Mouse (Mus musculus) stomach, embryonic 14.5 days (tissue): Measurements from ENCODE around the gene Col26a1. TPM values are rescaled to one million over a fixed set of nuclear protein-coding genes. Genes with fewer than 3 reads are reported as not detected.

Source experiments
- ATAC-seq: fragments of 200-750 bp; cut with Nextera tagmentation; 2 replicates; pipeline ENCODE4 v1.8.0; 2017; ENCODE audit warnings: low read depth, moderate TSS enrichment; ENCODE audit not compliant: insufficient number of reproducible peaks, insufficient read depth, low FRiP score
- H3K27ac ChIP-seq: fragments of 300-500 bp; sonication (generic); 2 replicates; pipeline ENCODE4 v1.5.1; 2014; ENCODE audit warnings: mild to moderate bottlenecking, low read length, moderate library complexity, mixed read lengths
- H3K27me3 ChIP-seq: fragments of 300-500 bp; sonication (generic); 2 replicates; pipeline ENCODE4 v1.6.1; 2014; ENCODE audit warnings: low read length, control low read depth, mixed read lengths; ENCODE audit not compliant: control insufficient read depth, insufficient read depth
- H3K36me3 ChIP-seq: fragments of 300-500 bp; sonication (generic); 2 replicates; pipeline ENCODE4 v1.6.1; 2014; ENCODE audit warnings: mild to moderate bottlenecking, control low read depth, low read length, moderate library complexity, mixed read lengths; ENCODE audit not compliant: control insufficient read depth, insufficient read depth
- H3K4me1 ChIP-seq: fragments of 300-500 bp; sonication (generic); 2 replicates; pipeline ENCODE4 v1.6.1; 2014; ENCODE audit warnings: low read length, control low read depth, mixed read lengths; ENCODE audit not compliant: control insufficient read depth, insufficient read depth
- H3K4me2 ChIP-seq: fragments of 300-500 bp; sonication (generic); replicated peaks from 2 replicates; pipeline ENCODE4 v1.6.1; 2014; ENCODE audit warnings: low read depth, low read length, control low read depth
- H3K4me3 ChIP-seq: fragments of 300-500 bp; sonication (generic); 2 replicates; pipeline ENCODE4 v1.5.1; 2014; ENCODE audit warnings: low read depth, low read length, control low read depth
- H3K9ac ChIP-seq: fragments of 300-500 bp; sonication (generic); replicated peaks from 2 replicates; pipeline ENCODE4 v1.6.1; 2014; ENCODE audit warnings: low read depth, mild to moderate bottlenecking, control low read depth, low read length, moderate library complexity, mixed read lengths
- H3K9me3 ChIP-seq: fragments of 300-500 bp; sonication (generic); 2 replicates; pipeline ENCODE4 v1.6.1; 2016; ENCODE audit warnings: low read depth, low read length, control low read depth; ENCODE audit not compliant: control insufficient read depth
- WGBS: fragments of 180-500 bp; shearing (Covaris S2); extraction: QIAGEN DNeasy Blood & Tissue Kit; methylation state at CpG from one replicate; pipeline ENCODE4 v1.1.7; 2014; 5-methylcytosine and 5-hydroxymethylcytosine counted together
- polyA plus RNA-seq: library from polyadenylated mRNA; unstranded; fragments of >200 nt; fragmentation: Nextera tagmentation; extraction: Ambion mirVana; gene quantifications from 2 replicates; pipeline ENCODE4 v1.2.1, GENCODE M21; 2014

The Col26a1 gene
- polyA plus RNA-seq, 1 experiment from 2014 or later = 11.7 TPM

GRCm38 (mm10) chr5:136697618-136698017, 185.4 kb downstream of the Col26a1 start:
- no peaks in the 10 kb centered on the region for H3K9me3 ChIP-seq
- no peak overlapping the region for H3K27ac ChIP-seq
- ATAC-seq = no peak
- H3K9ac ChIP-seq = no peak overlapping the region
- no peaks in the 10 kb centered on the region for H3K27me3 ChIP-seq
- H3K4me2 ChIP-seq = no peak overlapping the region
- no peaks in the 10 kb centered on the region for H3K4me1 ChIP-seq
- no peaks in the 10 kb centered on the region for H3K36me3 ChIP-seq
- 71% methylated on average over 9 of the region's 9 CpGs for WGBS
- no peak overlapping the region for H3K4me3 ChIP-seq

- Histone ChIP-seq H3K9ac (no peak overlapping the region), H3K9me3 (no peaks in the 10 kb centered on the region), H3K4me3 (no peak overlapping the region), H3K27ac (no peak overlapping the region), H3K27me3 (no peaks in the 10 kb centered on the region), H3K4me1 (no peaks in the 10 kb centered on the region), H3K4me2 (no peak overlapping the region), H3K36me3 (no peaks in the 10 kb centered on the region)
- no peak for ATAC-seq
- 88% methylated on average over 5 of the region's 5 CpGs for WGBS
Observed at GRCm38 (mm10) chr5:136696516-136696915, 186.5 kb downstream of the Col26a1 start.

GRCm38 (mm10) chr5:136694976-136695375, 188.0 kb downstream of the Col26a1 start:
- no peaks in the 10 kb centered on the region for H3K9me3 ChIP-seq
- WGBS = 47% methylated on average over 6 of the region's 6 CpGs
- H3K27ac ChIP-seq = no peak overlapping the region
- no peaks in the 10 kb centered on the region for H3K27me3 ChIP-seq
- H3K4me2 ChIP-seq = no peak overlapping the region
- H3K4me1 ChIP-seq = no peaks in the 10 kb centered on the region
- H3K36me3 ChIP-seq = no peaks in the 10 kb centered on the region
- no peak overlapping the region for H3K9ac ChIP-seq
- no peak overlapping the region for H3K4me3 ChIP-seq
- ATAC-seq = no peak

- Histone ChIP-seq H3K4me2 (no peak overlapping the region), H3K36me3 (no peaks in the 10 kb centered on the region), H3K27ac (no peak overlapping the region), H3K9ac (no peak overlapping the region), H3K4me3 (no peak overlapping the region), H3K27me3 (no peaks in the 10 kb centered on the region), H3K9me3 (no peaks in the 10 kb centered on the region), H3K4me1 (no peaks in the 10 kb centered on the region)
- no peak for ATAC-seq
- WGBS = 76% methylated on average over 7 of the region's 7 CpGs
Observed at GRCm38 (mm10) chr5:136693418-136693817, 189.6 kb downstream of the Col26a1 start.

GRCm38 (mm10) chr5:136692784-136693183, 190.2 kb downstream of the Col26a1 start, which contains the start of gene Myl10:
TSS of gene Myl10 (plus strand) at chr5:136693146.
- H3K36me3 ChIP-seq = no peaks in the 10 kb centered on the region
- H3K27ac ChIP-seq = no peak within 1 kb of the TSS
- H3K4me1 ChIP-seq = no peaks in the 10 kb centered on the region
- H3K9me3 ChIP-seq = no peaks in the 10 kb centered on the region
- ATAC-seq = no peak
- no peaks in the 10 kb centered on the region for H3K27me3 ChIP-seq
- no peak within 1 kb of the TSS for H3K4me3 ChIP-seq
- H3K4me2 ChIP-seq = no peak within 1 kb of the TSS
- no peak within 1 kb of the TSS for H3K9ac ChIP-seq
- WGBS = 86% methylated on average over 4 of the region's 4 CpGs

Other genes starting within 250 kb of the Col26a1 start
- gene Myl10, start 190.1 kb downstream of the Col26a1 start, polyA plus RNA-seq = not detected in 2 replicates
- 65.9 and 75.1 TPM in 2 replicates for gene Ift22, start 24.9 kb upstream of the Col26a1 start, polyA plus RNA-seq
- gene Fis1, start 70.1 kb upstream of the Col26a1 start, polyA plus RNA-seq = 283 and 304 TPM in 2 replicates
- gene Cldn15, start 83.4 kb upstream of the Col26a1 start, polyA plus RNA-seq = 6.7 TPM in 2 replicates
- 40.1 and 41.5 TPM in 2 replicates for gene Plod3, start 103.8 kb upstream of the Col26a1 start, polyA plus RNA-seq
- gene Znhit1, start 104.8 kb upstream of the Col26a1 start, polyA plus RNA-seq = 101 and 108 TPM in 2 replicates
- gene Vgf, start 143.2 kb upstream of the Col26a1 start, polyA plus RNA-seq = 0.65 and 0.83 TPM in 2 replicates
- gene Ap1s1, start 162.9 kb upstream of the Col26a1 start, polyA plus RNA-seq = 146 and 159 TPM in 2 replicates
- gene Serpine1, start 189.1 kb upstream of the Col26a1 start, polyA plus RNA-seq = 0.27 and 0.33 TPM in 2 replicates
- gene Trim56, start 233.0 kb upstream of the Col26a1 start, polyA plus RNA-seq = 10.9 and 12.0 TPM in 2 replicates